Mouse (Mus musculus): Measurements from ENCODE around the gene Anapc15. TPM values are rescaled to one million over a fixed set of nuclear protein-coding genes. Genes with fewer than 3 reads are reported as not detected.
A peak's percentile ranks its signal among the peaks of the same experiment; 100 is the strongest.

Gene Anapc15
- 31.8 and 36.2 TPM in 2 replicates for polyA plus RNA-seq (2012; ENCODE audit: insufficient read depth, low replicate concordance)

GRCm38 (mm10) chr7:101863415-101863814 is at the start of gene Anapc15:
Anapc15 (plus strand) TSS chr7:101863715.
- Histone ChIP-seq H3K4me1 (peaks cover 14% of the 10 kb centered on the region), H3K27me3 (replicated peaks) (peaks cover 12% of the 10 kb centered on the region), H3K4me3 (replicated peaks) (no peak within 1 kb of the TSS), H3K36me3 (replicated peaks; ENCODE audit: low read length) (no peaks in the 10 kb centered on the region), H3K9me3 (peaks cover 4% of the 10 kb centered on the region)
- TF ChIP-seq GATA1 (IDR thresholded peaks at IDR 0.05; ENCODE audit: borderline replicate concordance, low read length) (no peak), FLI1 (IDR thresholded peaks at IDR 0.05; ENCODE audit: low read length) (no peak)

DNA sequence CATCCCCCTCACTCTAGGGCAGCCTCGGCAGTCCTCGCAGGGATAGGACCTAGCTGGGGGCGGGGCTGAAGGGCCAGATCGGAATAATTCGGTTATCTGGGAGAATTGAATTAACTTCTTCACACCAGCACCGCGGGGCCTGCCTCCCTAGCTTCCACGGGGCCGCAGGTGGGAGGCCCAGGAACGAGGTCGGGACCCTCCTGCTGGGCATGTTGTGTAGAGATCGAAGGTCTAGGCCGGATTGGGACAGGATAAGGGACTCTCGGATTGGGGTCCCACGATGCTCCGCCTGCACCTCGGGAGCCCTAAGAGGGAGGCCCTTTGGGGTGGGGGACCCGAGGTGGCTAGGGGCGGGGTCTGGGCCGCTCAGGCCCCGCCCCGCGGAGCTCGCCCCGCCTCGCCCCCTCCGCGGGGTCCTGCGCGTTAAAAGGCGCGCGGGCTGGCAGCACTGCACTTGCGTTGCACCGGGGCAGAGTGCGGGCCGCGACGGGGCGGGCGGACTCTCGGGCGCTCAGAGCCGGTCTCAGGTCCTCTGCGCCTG is 45.6 kb upstream of the Anapc15 start, which contains the start of gene Phox2a:
Gene Phox2a (plus strand): TSS at position 453 of the 541 bp plus-strand sequence.
- Histone ChIP-seq H3K4me3 (replicated peaks) (no peak within 1 kb of the TSS), H3K27me3 (replicated peaks) (peaks cover 87% of the 10 kb centered on the region), H3K9me3 (peaks cover 24% of the 10 kb centered on the region), H3K4me1 (peaks cover 40% of the 10 kb centered on the region), H3K36me3 (replicated peaks; ENCODE audit: low read length) (no peaks in the 10 kb centered on the region)
- no peak for TF ChIP-seq GATA1 (IDR thresholded peaks at IDR 0.05; ENCODE audit: borderline replicate concordance, low read length)
- TF ChIP-seq FLI1 (IDR thresholded peaks at IDR 0.05; ENCODE audit: low read length) = no peak

DNA sequence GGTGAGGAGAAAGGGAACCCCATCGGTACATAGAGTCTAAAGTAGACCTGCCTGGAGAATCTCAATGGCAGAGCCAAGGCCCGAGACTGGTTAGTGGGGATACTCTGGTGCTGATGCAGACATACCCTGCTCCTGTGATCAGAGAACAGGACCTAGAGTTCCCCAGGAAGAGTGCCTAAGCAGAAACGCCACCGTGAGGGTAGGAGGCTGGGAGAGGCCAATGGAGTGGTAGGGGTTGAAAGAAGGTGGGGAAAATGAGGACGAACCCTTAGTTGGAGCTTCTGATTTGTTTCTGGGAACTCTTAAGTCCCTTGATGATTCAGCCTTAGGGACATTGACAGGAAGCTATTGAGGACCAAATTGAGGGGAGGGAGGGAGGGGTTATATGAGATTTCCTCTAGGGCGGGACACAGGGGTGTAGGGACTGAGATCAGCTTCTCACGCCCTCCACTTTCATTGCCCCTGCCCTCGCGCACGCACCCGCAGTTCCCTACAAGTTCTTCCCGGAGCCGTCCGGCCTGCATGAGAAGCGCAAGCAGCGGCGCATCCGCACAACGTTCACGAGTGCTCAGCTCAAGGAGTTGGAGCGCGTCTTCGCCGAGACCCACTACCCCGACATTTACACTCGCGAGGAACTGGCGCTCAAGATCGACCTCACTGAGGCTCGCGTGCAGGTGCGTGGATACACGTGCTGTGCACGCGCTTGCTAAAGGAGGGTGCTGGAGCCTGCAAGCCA is 43.1 kb upstream of the Anapc15 start:
- H3K27me3 ChIP-seq (replicated peaks) = peaks cover 86% of the 10 kb centered on the region
- H3K9me3 ChIP-seq = peaks cover 5% of the 10 kb centered on the region; the same call in 1 of the 2 replicates
- H3K4me3 ChIP-seq (replicated peaks) = peak overlapping the region; percentile 87
- TF ChIP-seq GATA1 (IDR thresholded peaks at IDR 0.05; ENCODE audit: borderline replicate concordance, low read length) (no peak), FLI1 (IDR thresholded peaks at IDR 0.05; ENCODE audit: low read length) (no peak)
- peaks cover 40% of the 10 kb centered on the region for H3K4me1 ChIP-seq
- H3K36me3 ChIP-seq (replicated peaks; ENCODE audit: low read length) = peaks cover 21% of the 10 kb centered on the region

DNA sequence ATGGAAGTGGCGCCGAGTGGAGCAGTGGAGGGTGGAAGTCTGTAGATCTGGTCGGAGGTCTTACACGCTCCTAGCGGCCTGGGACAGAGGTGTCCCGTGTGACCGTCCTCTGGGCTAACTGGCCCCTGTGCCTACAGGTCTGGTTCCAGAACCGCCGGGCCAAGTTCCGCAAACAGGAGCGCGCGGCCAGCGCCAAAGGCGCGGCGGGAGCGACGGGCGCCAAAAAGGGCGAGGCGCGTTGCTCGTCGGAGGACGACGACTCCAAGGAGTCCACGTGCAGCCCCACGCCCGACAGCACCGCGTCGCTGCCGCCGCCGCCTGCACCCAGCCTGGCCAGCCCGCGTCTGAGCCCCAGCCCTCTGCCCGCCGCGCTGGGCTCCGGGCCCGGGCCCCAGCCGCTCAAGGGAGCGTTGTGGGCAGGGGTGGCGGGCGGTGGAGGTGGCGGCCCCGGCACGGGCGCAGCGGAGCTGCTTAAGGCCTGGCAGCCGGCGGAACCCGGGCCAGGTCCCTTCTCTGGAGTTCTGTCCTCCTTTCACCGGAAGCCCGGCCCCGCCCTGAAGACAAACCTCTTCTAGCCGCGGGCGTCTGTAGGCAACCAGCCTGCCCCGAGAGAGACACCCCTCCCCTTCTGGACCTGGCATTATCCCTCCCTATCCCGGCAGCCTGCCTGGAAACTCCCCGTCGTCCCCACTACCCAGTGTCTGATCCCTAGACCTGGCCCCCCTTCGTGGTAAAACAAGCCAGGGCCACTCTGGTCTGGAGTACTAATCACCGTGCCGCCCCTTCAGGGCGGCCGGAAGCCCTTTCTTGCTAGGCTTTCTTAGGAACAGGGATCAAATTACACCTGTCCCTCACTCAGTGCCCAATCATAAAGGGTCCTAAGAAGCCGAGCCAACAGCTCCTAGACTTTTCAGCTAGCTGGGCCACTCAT is 41.7 kb upstream of the Anapc15 start:
- TF ChIP-seq FLI1 (IDR thresholded peaks at IDR 0.05; ENCODE audit: low read length) = no peak
- no peak for TF ChIP-seq GATA1 (IDR thresholded peaks at IDR 0.05; ENCODE audit: borderline replicate concordance, low read length)
- peaks cover 83% of the 10 kb centered on the region for H3K27me3 ChIP-seq (replicated peaks)
- peak overlapping the region; percentile 89 for H3K4me3 ChIP-seq (replicated peaks)

GRCm38 (mm10) chr7:101822836-101823757 is 40.4 kb upstream of the Anapc15 start:
- TF ChIP-seq FLI1 (IDR thresholded peaks at IDR 0.05; ENCODE audit: low read length) (no peak), GATA1 (IDR thresholded peaks at IDR 0.05; ENCODE audit: borderline replicate concordance, low read length) (no peak)
- Histone ChIP-seq H3K27me3 (replicated peaks) (peaks cover 70% of the 10 kb centered on the region), H3K9me3 (peaks cover 5% of the 10 kb centered on the region; the same call in 1 of the 2 replicates), H3K4me1 (peaks cover 28% of the 10 kb centered on the region), H3K36me3 (replicated peaks; ENCODE audit: low read length) (peaks cover 48% of the 10 kb centered on the region), H3K4me3 (replicated peaks) (no peak overlapping the region)

More for the DNA sequence above, 41.7 kb upstream of the Anapc15 start:
- Histone ChIP-seq H3K36me3 (replicated peaks; ENCODE audit: low read length) (peaks cover 35% of the 10 kb centered on the region), H3K9me3 (peaks cover 5% of the 10 kb centered on the region; the same call in 1 of the 2 replicates), H3K4me1 (peaks cover 40% of the 10 kb centered on the region)

- TF ChIP-seq FLI1 (IDR thresholded peaks at IDR 0.05; ENCODE audit: low read length) (no peak), GATA1 (IDR thresholded peaks at IDR 0.05; ENCODE audit: borderline replicate concordance, low read length) (no peak)
- peaks cover 61% of the 10 kb centered on the region for H3K27me3 ChIP-seq (replicated peaks)
- H3K36me3 ChIP-seq (replicated peaks; ENCODE audit: low read length) = peaks cover 57% of the 10 kb centered on the region
These were observed 39.5 kb upstream of the Anapc15 start for GRCm38 (mm10) chr7:101823758-101824630.

GRCm38 (mm10) chr7:101830373-101830772 is 33.1 kb upstream of the Anapc15 start:
- TF ChIP-seq GATA1 (IDR thresholded peaks at IDR 0.05; ENCODE audit: borderline replicate concordance, low read length) = no peak
- TF ChIP-seq FLI1 (IDR thresholded peaks at IDR 0.05; ENCODE audit: low read length) = no peak
- H3K4me1 ChIP-seq = peaks cover 7% of the 10 kb centered on the region
- H3K4me3 ChIP-seq (replicated peaks) = no peak overlapping the region
- H3K9me3 ChIP-seq = peaks cover 10% of the 10 kb centered on the region; the same call in 1 of the 2 replicates
- peaks cover 24% of the 10 kb centered on the region for H3K27me3 ChIP-seq (replicated peaks)
- peaks cover 99% of the 10 kb centered on the region for H3K36me3 ChIP-seq (replicated peaks; ENCODE audit: low read length)

More at GRCm38 (mm10) chr7:101823758-101824630, 39.5 kb upstream of the Anapc15 start:
- Histone ChIP-seq H3K4me3 (replicated peaks) (no peak overlapping the region), H3K9me3 (peaks cover 1% of the 10 kb centered on the region; the same call in 1 of the 2 replicates), H3K4me1 (peaks cover 23% of the 10 kb centered on the region)

GRCm38 (mm10) chr7:101831437-101831836 is 32.1 kb upstream of the Anapc15 start:
- Histone ChIP-seq H3K4me3 (replicated peaks) (no peak overlapping the region), H3K9me3 (peaks cover 10% of the 10 kb centered on the region; the same call in 1 of the 2 replicates), H3K27me3 (replicated peaks) (peaks cover 27% of the 10 kb centered on the region), H3K36me3 (replicated peaks; ENCODE audit: low read length) (peaks cover 91% of the 10 kb centered on the region), H3K4me1 (peaks cover 15% of the 10 kb centered on the region)
- TF ChIP-seq GATA1 (IDR thresholded peaks at IDR 0.05; ENCODE audit: borderline replicate concordance, low read length) (no peak), FLI1 (IDR thresholded peaks at IDR 0.05; ENCODE audit: low read length) (no peak)
